Mouse (Mus musculus) midbrain, embryonic 14.5 days (tissue): ENCODE measurements at regions not wholly inside any gene's neighbourhood (a gene's known extent, or its start where the extent isn't known, plus 50 kb on each side); places are given as distances from the start of the nearest gene placed in this dataset.

Experiments used
- ATAC-seq: fragments of 200-750 bp; cut with Nextera tagmentation; 2 replicates; pipeline ENCODE4 v1.8.0; 2017; ENCODE audit warnings: moderate number of reproducible peaks, moderate library complexity; ENCODE audit not compliant: low FRiP score, low TSS enrichment
- DNase-seq: peaks from one replicate; pipeline ENCODE4 v3.0.0-alpha.2; 2015
- H3K27ac ChIP-seq: fragments of 300-500 bp; sonication (generic); replicated peaks from 2 replicates; pipeline ENCODE4 v1.5.1; 2014; ENCODE audit warnings: mild to moderate bottlenecking, low read depth, low read length, moderate library complexity
- H3K27me3 ChIP-seq: fragments of 300-500 bp; sonication (generic); 2 replicates; pipeline ENCODE4 v1.6.1; 2014; ENCODE audit warnings: low read length, control low read depth, mixed read lengths; ENCODE audit not compliant: control insufficient read depth, insufficient read depth
- H3K36me3 ChIP-seq: fragments of 300-500 bp; sonication (generic); 2 replicates; pipeline ENCODE4 v1.6.1; 2014; ENCODE audit warnings: low read length, control low read depth; ENCODE audit not compliant: control insufficient read depth, insufficient read depth
- H3K4me1 ChIP-seq: fragments of 300-500 bp; sonication (generic); 2 replicates; pipeline ENCODE4 v1.6.1; 2014; ENCODE audit warnings: mild to moderate bottlenecking, antibody characterized with exemption, low read length, control low read depth; ENCODE audit not compliant: control insufficient read depth, insufficient read depth
- H3K4me2 ChIP-seq: fragments of 300-500 bp; sonication (generic); 2 replicates; pipeline ENCODE4 v1.6.1; 2014; ENCODE audit warnings: mild to moderate bottlenecking, low read length, moderate library complexity
- H3K4me3 ChIP-seq: fragments of 300-500 bp; sonication (generic); replicated peaks from 2 replicates; pipeline ENCODE4 v1.5.1; 2014; ENCODE audit warnings: low read depth, low read length
- H3K9ac ChIP-seq: fragments of 300-500 bp; sonication (generic); replicated peaks from 2 replicates; pipeline ENCODE4 v1.6.1; 2014; ENCODE audit warnings: mild to moderate bottlenecking, low read length, moderate library complexity
- H3K9me3 ChIP-seq: fragments of 300-500 bp; sonication (generic); 2 replicates; pipeline ENCODE4 v1.6.1; 2016; ENCODE audit warnings: low read length, control low read depth, mixed read lengths; ENCODE audit not compliant: control insufficient read depth
- WGBS: fragments of 180-500 bp; shearing (Covaris S2); extraction: QIAGEN DNeasy Blood & Tissue Kit; methylation state at CpG from one replicate; pipeline ENCODE4 v1.1.7; 2014; 5-methylcytosine and 5-hydroxymethylcytosine counted together

GRCm38 (mm10) chr4:81222468-81223175 lies 220.0 kb downstream of the Mpdz start:
- Histone ChIP-seq H3K9me3 (no peaks in the 10 kb centered on the region), H3K4me3 (no peak overlapping the region), H3K27ac (no peak overlapping the region), H3K4me2 (no peak overlapping the region), H3K4me1 (peaks cover 3% of the 10 kb centered on the region; the same call in 1 of the 2 replicates), H3K27me3 (no peaks in the 10 kb centered on the region), H3K36me3 (no peaks in the 10 kb centered on the region), H3K9ac (no peak overlapping the region)
- DNase-seq (no peak), ATAC-seq (no peak)
- 68% methylated on average over 5 of the region's 5 CpGs for WGBS
